Mouse (Mus musculus): ENCODE data around the gene Ano3.
"Not testable (repeated sequence)": the region's sequence is repeated elsewhere in the genome, so short reads cannot be mapped to it uniquely, and the experiment has no call there.

DNA sequence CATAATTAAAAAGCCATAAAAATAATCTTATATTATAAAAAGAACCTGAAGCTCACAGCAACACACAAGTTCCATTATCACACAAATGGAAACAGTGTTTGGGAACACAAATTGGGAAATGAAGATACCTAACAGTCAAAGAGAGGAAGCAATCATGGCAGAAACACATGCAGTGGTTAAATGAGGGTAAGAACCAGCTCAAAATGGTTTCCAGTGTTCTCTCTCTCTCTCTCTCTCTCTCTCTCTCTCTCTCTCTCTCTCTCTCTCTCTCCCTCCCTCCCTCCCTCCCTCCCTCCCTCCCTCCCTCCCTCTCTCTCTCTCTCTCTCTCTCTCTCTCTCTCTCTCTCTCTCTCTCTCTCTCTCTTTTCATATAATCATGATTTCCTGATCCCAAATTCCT, at the start of gene Ano3:
- TF ChIP-seq POLR2A (IDR thresholded peaks at IDR 0.05; ENCODE audit: low read depth, low read length); CTCF (IDR thresholded peaks at IDR 0.05; ENCODE audit: extremely low read depth, insufficient read length, insufficient replicate concordance, low read depth, low read length): not testable (repeated sequence)
